Mouse (Mus musculus) inflammation-experienced regulatory T-cells (primary cell): ENCODE measurements around the gene Gm10720. TPM values are rescaled to one million over a fixed set of nuclear protein-coding genes. Genes with fewer than 3 reads are reported as not detected.

Experiments used
- polyA plus RNA-seq, 2 experiments: library from polyadenylated mRNA; unstranded; fragments of 100-300 nt; shearing (Covaris generic); gene quantifications; one replicate each; pipeline ENCODE4 v1.2.1; 2017

Gene Gm10720
- polyA plus RNA-seq = 1 to 10 TPM in 1 of 2 experiments, under 1 TPM in 1; 0.66 to 3.4 TPM

DNA sequence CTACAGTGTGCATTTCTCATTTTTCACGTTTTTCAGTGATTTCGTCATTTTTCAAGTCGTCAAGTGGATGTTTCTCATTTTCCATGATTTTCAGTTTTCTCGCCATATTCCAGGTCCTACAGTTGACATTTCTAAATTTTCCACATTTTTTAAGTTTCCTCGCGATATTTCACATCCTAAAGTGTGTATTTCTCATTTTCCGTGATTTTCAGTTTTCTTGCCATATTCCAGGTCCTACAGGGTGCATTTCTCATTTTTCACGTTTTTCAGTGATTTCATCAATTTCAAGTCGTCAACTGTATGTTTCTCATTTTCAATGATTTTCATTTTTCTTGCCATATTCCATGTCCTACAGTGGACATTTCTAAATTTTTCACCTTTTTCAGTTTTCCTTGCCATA lies at the start of gene Gm10720:
Gene Gm10720, plus strand, starts transcription at position 301 of the 400 bp plus-strand sequence.

DNA sequence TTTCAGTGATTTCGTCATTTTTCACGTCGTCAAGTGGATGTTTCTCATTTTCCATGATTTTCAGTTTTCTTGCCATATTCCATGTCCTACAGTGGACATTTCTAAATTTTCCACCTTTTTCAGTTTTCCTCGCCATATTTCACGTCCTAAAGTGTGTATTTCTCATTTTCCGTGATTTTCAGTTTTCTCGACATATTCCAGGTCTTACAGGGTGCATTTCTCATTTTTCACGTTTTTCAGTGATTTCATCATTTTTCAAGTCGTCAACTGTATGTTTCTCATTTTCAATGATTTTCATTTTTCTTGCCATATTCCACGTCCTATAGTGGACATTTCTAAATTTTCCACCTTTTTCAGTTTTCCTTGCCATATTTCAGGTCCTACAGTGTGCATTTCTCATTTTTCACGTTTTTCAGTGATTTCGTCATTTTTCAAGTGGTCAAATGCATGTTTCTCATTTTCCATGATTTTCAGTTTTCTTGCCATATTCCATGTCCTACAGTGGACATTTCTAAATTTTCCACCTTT lies 14.9 kb upstream of the Gm10720 start, which contains the start of gene Gm10722:
Gene Gm10722, plus strand, starts transcription at position 478 of the 528 bp plus-strand sequence.

DNA sequence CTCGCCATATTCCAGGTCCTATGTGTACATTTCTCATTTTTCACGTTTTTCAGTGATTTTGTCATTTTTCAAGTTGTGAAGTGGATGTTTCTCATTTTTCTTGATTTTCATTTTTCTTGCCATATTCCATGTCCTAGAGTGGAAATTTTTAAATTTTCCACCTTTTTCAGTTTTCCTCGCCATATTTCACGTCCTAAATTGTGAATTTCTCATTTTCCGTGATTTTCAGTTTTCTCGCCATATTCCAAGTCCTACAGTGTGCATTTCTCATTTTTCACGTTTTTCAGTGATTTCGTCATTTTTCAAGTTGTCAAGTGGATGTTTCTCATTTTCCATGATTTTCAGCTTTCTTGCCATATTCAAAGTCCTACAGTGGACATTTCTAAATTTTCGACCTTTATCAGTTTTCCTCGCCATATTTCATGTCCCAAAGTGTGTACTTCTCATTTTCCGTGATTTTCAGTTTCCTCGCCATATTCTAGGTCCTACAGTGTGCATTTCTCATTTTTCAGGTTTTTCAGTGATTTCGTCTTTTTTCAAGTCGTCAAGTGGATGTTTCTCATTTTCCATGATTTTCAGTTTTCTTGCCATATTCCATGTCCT lies 12.6 kb upstream of the Gm10720 start, which contains the start of gene Gm11168:
Gene Gm11168, plus strand, starts transcription at position 553 of the 603 bp plus-strand sequence.

DNA sequence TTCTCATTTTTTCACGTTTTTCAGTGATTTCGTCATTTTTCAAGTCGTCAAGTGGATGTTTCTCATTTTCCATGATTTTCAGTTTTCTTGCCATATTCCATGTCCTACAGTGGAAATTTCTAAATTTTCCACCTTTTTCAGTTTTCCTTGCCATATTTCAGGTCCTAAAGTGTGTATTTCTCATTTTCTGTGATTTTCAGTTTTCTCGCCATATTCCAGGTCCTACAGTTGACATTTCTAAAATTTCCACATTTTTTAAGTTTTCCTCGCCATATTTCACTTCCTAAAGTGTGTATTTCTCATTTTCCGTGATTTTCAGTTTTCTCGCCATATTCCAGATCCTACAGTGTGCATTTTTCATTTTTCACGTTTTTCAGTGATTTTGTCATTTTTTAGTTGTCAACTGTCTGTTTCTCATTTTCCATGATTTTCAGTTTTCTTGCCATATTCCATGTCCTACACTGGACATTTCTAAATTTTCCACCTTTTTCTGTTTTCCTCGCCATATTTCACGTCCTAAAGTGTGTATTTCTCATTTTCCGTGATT lies 2.6 kb upstream of the Gm10720 start, which contains the start of gene Gm10721:
Gene Gm10721, plus strand, starts transcription at position 408 of the 547 bp plus-strand sequence.

DNA sequence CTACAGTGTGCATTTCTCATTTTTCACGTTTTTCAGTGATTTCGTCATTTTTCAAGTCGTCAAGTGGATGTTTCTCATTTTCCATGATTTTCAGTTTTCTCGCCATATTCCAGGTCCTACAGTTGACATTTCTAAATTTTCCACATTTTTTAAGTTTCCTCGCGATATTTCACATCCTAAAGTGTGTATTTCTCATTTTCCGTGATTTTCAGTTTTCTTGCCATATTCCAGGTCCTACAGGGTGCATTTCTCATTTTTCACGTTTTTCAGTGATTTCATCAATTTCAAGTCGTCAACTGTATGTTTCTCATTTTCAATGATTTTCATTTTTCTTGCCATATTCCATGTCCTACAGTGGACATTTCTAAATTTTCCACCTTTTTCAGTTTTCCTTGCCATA lies 1.7 kb downstream of the Gm10720 start, which contains the start of gene Gm10719:
Gene Gm10719, plus strand, starts transcription at position 301 of the 400 bp plus-strand sequence.

DNA sequence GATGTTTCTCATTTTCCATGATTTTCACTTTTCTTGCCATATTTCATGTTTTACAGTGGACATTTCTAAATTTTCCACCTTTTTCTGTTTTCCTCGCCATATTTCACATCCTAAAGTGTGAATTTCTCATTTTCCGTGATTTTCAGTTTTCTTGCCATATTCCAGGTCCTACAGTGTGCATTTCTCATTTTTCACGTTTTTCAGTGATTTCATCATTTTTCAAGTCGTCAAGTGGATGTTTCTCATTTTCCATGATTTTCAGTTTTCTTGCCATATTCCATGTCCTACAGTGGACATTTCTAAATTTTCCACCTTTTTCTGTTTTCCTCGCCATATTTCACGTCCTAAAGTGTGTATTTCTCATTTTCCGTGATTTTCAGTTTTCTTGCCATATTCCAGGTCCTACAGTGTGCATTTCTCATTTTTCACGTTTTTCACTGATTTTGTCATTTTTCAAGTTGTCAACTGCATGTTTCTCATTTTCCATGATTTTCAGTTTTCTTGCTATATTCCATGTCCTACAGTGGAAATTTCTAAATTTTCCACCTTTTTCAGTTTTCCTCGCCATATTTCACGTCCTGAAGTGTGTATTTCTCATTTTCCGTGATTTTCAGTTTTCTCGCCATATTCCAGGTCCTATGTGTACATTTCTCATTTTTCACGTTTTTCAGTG lies 8.0 kb downstream of the Gm10720 start, which contains the start of gene Gm10718:
Gene Gm10718, plus strand, starts transcription at position 236 of the 673 bp plus-strand sequence.

DNA sequence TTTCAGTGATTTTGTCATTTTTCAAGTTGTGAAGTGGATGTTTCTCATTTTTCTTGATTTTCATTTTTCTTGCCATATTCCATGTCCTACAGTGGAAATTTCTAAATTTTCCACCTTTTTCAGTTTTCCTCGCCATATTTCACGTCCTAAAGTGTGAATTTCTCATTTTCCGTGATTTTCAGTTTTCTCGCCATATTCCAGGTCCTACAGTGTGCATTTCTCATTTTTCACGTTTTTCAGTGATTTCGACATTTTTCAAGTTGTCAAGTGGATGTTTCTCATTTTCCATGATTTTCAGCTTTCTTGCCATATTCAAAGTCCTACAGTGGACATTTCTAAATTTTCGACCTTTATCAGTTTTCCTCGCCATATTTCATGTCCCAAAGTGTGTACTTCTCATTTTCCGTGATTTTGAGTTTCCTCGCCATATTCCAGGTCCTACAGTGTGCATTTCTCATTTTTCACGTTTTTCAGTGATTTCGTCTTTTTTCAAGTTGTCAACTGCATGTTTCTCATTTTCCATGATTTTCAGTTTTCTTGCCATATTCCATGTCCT lies 9.5 kb downstream of the Gm10720 start, which contains the start of gene Gm10717:
Gene Gm10717, plus strand, starts transcription at position 506 of the 556 bp plus-strand sequence.

DNA sequence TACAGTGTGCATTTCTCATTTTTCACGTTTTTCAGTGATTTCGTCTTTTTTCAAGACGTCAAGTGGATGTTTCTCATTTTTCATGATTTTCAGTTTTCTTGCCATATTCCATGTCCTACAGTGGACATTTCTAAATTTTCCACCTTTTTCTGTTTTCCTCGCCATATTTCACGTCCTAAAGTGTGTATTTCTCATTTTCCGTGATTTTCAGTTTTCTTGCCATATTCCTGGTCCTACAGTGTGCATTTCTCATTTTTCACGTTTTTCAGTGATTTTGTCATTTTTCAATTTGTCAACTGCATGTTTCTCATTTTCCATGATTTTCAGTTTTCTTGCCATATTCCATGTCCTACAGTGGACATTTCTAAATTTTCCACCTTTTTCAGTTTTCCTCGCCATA lies 18.8 kb downstream of the Gm10720 start, which contains the start of gene Gm17535:
Gene Gm17535, plus strand, starts transcription at position 301 of the 400 bp plus-strand sequence.

DNA sequence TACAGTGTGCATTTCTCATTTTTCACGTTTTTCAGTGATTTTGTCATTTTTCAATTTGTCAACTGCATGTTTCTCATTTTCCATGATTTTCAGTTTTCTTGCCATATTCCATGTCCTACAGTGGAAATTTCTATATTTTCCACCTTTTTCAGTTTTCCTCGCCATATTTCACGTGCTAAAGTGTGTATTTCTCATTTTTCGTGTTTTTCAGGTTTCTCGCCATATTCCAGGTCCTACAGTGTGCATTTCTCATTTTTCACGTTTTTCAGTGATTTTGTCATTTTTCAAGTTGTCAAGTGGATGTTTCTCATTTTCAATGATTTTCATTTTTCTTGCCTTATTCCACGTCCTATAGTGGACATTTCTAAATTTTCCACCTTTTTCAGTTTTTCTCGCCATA lies 21.1 kb downstream of the Gm10720 start, which contains the start of gene Gm10715:
Gene Gm10715, plus strand, starts transcription at position 301 of the 400 bp plus-strand sequence.

Other genes starting within 250 kb of the Gm10720 start
- 1 to 10 TPM; 1.7 to 6.8 TPM for gene Gm10722, start 14.7 kb upstream of the Gm10720 start, polyA plus RNA-seq
- gene Gm11168, start 12.3 kb upstream of the Gm10720 start, polyA plus RNA-seq = 10 to 100 TPM in 1 of 2 experiments, 1 to 10 TPM in 1; 9.2 to 34.6 TPM
- 1 to 10 TPM; 1.0 to 1.8 TPM for gene Gm10721, start 2.5 kb upstream of the Gm10720 start, polyA plus RNA-seq
- 10 to 100 TPM in 1 of 2 experiments, 1 to 10 TPM in 1; 9.2 to 30.3 TPM for gene Gm10719, start 1.8 kb downstream of the Gm10720 start, polyA plus RNA-seq
- gene Gm10718, start 7.9 kb downstream of the Gm10720 start, polyA plus RNA-seq = 10 to 100 TPM in 1 of 2 experiments, 1 to 10 TPM in 1; 7.5 to 24.1 TPM
- 10 to 100 TPM; 24.9 to 85.2 TPM for gene Gm10717, start 9.8 kb downstream of the Gm10720 start, polyA plus RNA-seq
- gene Gm17535, start 18.9 kb downstream of the Gm10720 start, polyA plus RNA-seq = 1 to 10 TPM; 1.5 to 2.8 TPM
- gene Gm10715, start 21.2 kb downstream of the Gm10720 start, polyA plus RNA-seq = 1 to 10 TPM in 1 of 2 experiments, under 1 TPM in 1; 0.48 to 1.7 TPM